Mouse (Mus musculus): ENCODE measurements around the gene Erc2. TPM values are rescaled to one million over a fixed set of nuclear protein-coding genes. Genes with fewer than 3 reads are reported as not detected.

Erc2 gene
- polyA plus RNA-seq, 1 experiment from 2014 or later, result 83.8 TPM

DNA sequence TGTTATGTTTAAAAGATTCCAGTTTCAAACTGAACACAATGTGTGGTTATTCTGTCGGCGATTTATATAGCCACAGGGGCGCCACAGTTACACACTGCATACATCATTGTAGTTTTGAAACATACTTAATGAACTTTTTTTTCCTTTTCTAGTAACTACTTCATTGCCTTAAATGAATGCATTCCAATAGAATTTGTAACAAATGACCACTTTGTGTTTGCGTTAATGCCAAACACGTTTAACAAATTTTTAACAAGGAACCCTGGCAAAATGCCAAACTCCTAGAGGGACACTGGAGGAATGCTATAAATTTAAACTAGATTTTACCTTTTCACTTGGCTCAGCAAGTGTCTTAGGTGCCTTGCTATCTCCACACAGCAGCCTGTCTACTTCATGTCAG lies 845.7 kb downstream of the Erc2 start:
- H3K27me3 ChIP-seq (ENCODE audit: control insufficient read depth, insufficient read depth, low read length), result no peaks in the 10 kb centered on the region
- no peak overlapping the region for H3K4me3 ChIP-seq (replicated peaks; ENCODE audit: low read length)
- no peaks in the 10 kb centered on the region for H3K9me3 ChIP-seq (ENCODE audit: control insufficient read depth, low read length)
- DNase-seq (ENCODE audit: low spot score) (no peak), ATAC-seq (ENCODE audit: low FRiP score) (no peak)
- H3K27ac ChIP-seq, result no peak overlapping the region
- no peaks in the 10 kb centered on the region for H3K36me3 ChIP-seq (replicated peaks; ENCODE audit: control insufficient read depth, insufficient read depth)
- H3K9ac ChIP-seq, result no peak overlapping the region
- no peak overlapping the region for H3K4me2 ChIP-seq (replicated peaks)
- no peaks in the 10 kb centered on the region; the same call in none of the 2 replicates for H3K4me1 ChIP-seq (replicated peaks; ENCODE audit: control insufficient read depth, insufficient read depth, low read length)
- 61% methylated on average over 5 of the region's 5 CpGs for WGBS

DNA sequence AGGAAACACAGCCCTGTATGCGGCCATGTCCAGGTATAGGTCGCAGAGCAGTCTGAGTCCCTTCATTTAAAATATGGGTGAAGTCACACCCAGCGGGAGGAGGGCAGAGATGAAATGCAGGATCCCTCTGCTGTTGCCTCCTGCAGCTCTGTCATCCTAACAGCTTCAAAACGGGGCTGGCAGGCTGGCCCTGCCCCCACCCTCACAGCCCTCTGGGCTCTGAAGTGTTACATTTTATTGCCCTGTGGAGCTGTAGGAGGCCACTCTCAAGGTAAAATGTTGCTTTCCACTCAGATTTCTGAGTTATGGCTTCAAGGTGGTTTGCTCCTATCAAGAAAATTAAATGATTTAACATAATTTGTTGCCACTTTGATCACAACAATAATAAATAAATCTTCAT lies 847.5 kb downstream of the Erc2 start:
- no peak overlapping the region for H3K4me3 ChIP-seq (replicated peaks; ENCODE audit: low read length)
- H3K9me3 ChIP-seq (ENCODE audit: control insufficient read depth, low read length), result no peaks in the 10 kb centered on the region
- H3K4me1 ChIP-seq (replicated peaks; ENCODE audit: control insufficient read depth, insufficient read depth, low read length), result peaks cover 1% of the 10 kb centered on the region
- H3K4me2 ChIP-seq (replicated peaks), result no peak overlapping the region
- H3K36me3 ChIP-seq (replicated peaks; ENCODE audit: control insufficient read depth, insufficient read depth), result no peaks in the 10 kb centered on the region
- H3K27me3 ChIP-seq (ENCODE audit: control insufficient read depth, insufficient read depth, low read length), result no peaks in the 10 kb centered on the region
- WGBS, result 24% methylated on average over 4 of the region's 4 CpGs
- no peak overlapping the region for H3K27ac ChIP-seq
- H3K9ac ChIP-seq, result no peak overlapping the region
- ATAC-seq (ENCODE audit: low FRiP score) (no peak), DNase-seq (ENCODE audit: low spot score) (no peak)

- Histone ChIP-seq H3K4me2 (replicated peaks) (no peak overlapping the region), H3K27ac (no peak overlapping the region), H3K27me3 (ENCODE audit: control insufficient read depth, insufficient read depth, low read length) (no peaks in the 10 kb centered on the region), H3K9ac (no peak overlapping the region), H3K36me3 (replicated peaks; ENCODE audit: control insufficient read depth, insufficient read depth) (no peaks in the 10 kb centered on the region), H3K9me3 (ENCODE audit: control insufficient read depth, low read length) (no peaks in the 10 kb centered on the region), H3K4me3 (replicated peaks; ENCODE audit: low read length) (no peak overlapping the region), H3K4me1 (replicated peaks; ENCODE audit: control insufficient read depth, insufficient read depth, low read length) (peaks cover 7% of the 10 kb centered on the region)
- ATAC-seq (ENCODE audit: low FRiP score), result no peak
- DNase-seq (ENCODE audit: low spot score), result no peak
- WGBS, result 62% methylated on average over 6 of the region's 6 CpGs
Measured at GRCm38 (mm10) chr14:28470212-28470611, 848.0 kb downstream of the Erc2 start.

DNA sequence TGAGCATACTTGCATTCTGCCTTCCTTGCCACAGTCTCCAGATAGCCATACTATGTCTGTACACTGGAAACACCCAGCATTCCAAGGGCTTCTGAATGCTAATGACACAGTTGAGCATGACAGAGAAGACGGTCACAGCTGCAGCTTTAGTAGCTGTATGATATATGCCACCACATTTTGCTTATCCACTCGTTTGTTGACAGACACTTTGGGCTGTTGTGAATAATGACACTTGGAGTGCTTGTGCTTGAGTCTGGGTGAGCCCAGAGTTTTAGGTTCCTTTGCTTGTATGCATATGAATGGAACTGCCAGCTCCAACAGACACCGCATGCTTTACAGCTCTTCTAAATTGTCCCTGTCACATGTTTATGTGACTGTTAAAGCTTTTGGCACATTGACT lies 852.8 kb downstream of the Erc2 start:
- Histone ChIP-seq H3K9ac (no peak overlapping the region), H3K36me3 (replicated peaks; ENCODE audit: control insufficient read depth, insufficient read depth) (no peaks in the 10 kb centered on the region), H3K4me1 (replicated peaks; ENCODE audit: control insufficient read depth, insufficient read depth, low read length) (peaks cover 15% of the 10 kb centered on the region; the same call in 1 of the 2 replicates), H3K4me2 (replicated peaks) (no peak overlapping the region), H3K27ac (0 out of 2 replicates have a peak overlapping the region, but pooled peaks have one; percentile 15), H3K27me3 (ENCODE audit: control insufficient read depth, insufficient read depth, low read length) (no peaks in the 10 kb centered on the region), H3K4me3 (replicated peaks; ENCODE audit: low read length) (no peak overlapping the region), H3K9me3 (ENCODE audit: control insufficient read depth, low read length) (no peaks in the 10 kb centered on the region)
- WGBS, result 16% methylated on average over 3 of the region's 3 CpGs
- ATAC-seq (ENCODE audit: low FRiP score) (peak; percentile 37; the same call in 1 of the 2 replicates), DNase-seq (ENCODE audit: low spot score) (peak; percentile 41)

DNA sequence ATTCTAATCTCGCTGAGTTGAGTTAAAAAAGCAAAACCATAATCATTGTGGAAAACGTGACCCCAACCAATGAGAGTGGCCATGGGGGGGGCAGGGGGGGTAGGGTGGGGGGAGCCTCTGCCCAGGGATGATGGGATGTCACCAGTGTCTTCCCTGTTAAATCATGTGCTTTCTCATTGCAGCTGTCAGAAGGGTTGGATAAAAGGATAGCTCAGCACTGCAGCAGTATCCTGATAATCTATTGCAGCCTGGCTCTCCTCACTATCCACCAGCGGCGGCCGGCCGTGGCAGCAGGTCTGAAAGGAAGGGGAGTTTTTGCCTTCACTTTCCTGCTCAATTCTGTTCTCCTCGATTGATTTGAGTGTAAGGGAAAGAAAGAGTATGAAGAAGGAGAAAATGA lies 853.2 kb downstream of the Erc2 start:
- H3K4me3 ChIP-seq (replicated peaks; ENCODE audit: low read length), result no peak overlapping the region
- H3K4me2 ChIP-seq (replicated peaks), result no peak overlapping the region; the same call in 1 of the 2 replicates
- ATAC-seq (ENCODE audit: low FRiP score), result no peak
- H3K27ac ChIP-seq, result peak overlapping the region; percentile 15; the same call in 1 of the 2 replicates
- H3K36me3 ChIP-seq (replicated peaks; ENCODE audit: control insufficient read depth, insufficient read depth), result no peaks in the 10 kb centered on the region
- no peak overlapping the region for H3K9ac ChIP-seq
- no peaks in the 10 kb centered on the region for H3K9me3 ChIP-seq (ENCODE audit: control insufficient read depth, low read length)
- DNase-seq (ENCODE audit: low spot score), result no peak
- no peaks in the 10 kb centered on the region for H3K27me3 ChIP-seq (ENCODE audit: control insufficient read depth, insufficient read depth, low read length)
- peaks cover 15% of the 10 kb centered on the region; the same call in 1 of the 2 replicates for H3K4me1 ChIP-seq (replicated peaks; ENCODE audit: control insufficient read depth, insufficient read depth, low read length)
- WGBS, result 34% methylated on average over 7 of the region's 7 CpGs

- no peak overlapping the region for H3K4me2 ChIP-seq (replicated peaks)
- H3K4me1 ChIP-seq (replicated peaks; ENCODE audit: control insufficient read depth, insufficient read depth, low read length), result peaks cover 15% of the 10 kb centered on the region; the same call in 1 of the 2 replicates
- no peak overlapping the region for H3K9ac ChIP-seq
- DNase-seq (ENCODE audit: low spot score) (no peak), ATAC-seq (ENCODE audit: low FRiP score) (no peak)
- no peak overlapping the region for H3K27ac ChIP-seq
- no peak overlapping the region for H3K4me3 ChIP-seq (replicated peaks; ENCODE audit: low read length)
- no peaks in the 10 kb centered on the region for H3K36me3 ChIP-seq (replicated peaks; ENCODE audit: control insufficient read depth, insufficient read depth)
- 44% methylated on average over 3 of the region's 3 CpGs for WGBS
- H3K27me3 ChIP-seq (ENCODE audit: control insufficient read depth, insufficient read depth, low read length), result no peaks in the 10 kb centered on the region
- H3K9me3 ChIP-seq (ENCODE audit: control insufficient read depth, low read length), result no peaks in the 10 kb centered on the region
Measured at GRCm38 (mm10) chr14:28476746-28477145, 854.5 kb downstream of the Erc2 start.

- H3K9ac ChIP-seq, result no peak overlapping the region
- no peaks in the 10 kb centered on the region for H3K36me3 ChIP-seq (replicated peaks; ENCODE audit: control insufficient read depth, insufficient read depth)
- no peaks in the 10 kb centered on the region for H3K9me3 ChIP-seq (ENCODE audit: control insufficient read depth, low read length)
- H3K27ac ChIP-seq, result no peak overlapping the region
- no peak overlapping the region for H3K4me3 ChIP-seq (replicated peaks; ENCODE audit: low read length)
- DNase-seq (ENCODE audit: low spot score) (no peak), ATAC-seq (ENCODE audit: low FRiP score) (no peak)
- H3K4me2 ChIP-seq (replicated peaks), result no peak overlapping the region
- no peaks in the 10 kb centered on the region for H3K27me3 ChIP-seq (ENCODE audit: control insufficient read depth, insufficient read depth, low read length)
- H3K4me1 ChIP-seq (replicated peaks; ENCODE audit: control insufficient read depth, insufficient read depth, low read length), result peaks cover 7% of the 10 kb centered on the region; the same call in 1 of the 2 replicates
- 93% methylated on average over 1 of the region's 1 CpGs for WGBS
Measured at GRCm38 (mm10) chr14:28480866-28481265, 858.6 kb downstream of the Erc2 start.

DNA sequence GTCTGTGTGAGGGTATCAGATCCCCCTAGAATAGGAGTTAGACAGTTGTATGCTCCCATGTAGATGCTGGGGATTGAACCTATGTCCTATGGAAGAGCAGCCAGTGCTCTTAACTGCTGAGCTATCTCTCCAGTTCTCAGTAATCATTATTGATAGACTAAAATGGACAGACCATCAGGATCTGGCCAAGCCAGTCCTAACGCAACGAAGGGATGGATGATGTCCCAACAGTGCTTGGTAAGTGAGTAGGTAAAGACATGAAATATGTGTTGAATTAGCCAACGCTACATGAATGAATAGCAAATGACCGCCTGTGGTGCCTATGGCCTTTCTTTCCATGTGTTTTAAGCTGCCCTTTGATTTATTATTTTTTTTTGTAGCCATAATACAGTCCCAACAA lies 871.6 kb downstream of the Erc2 start:
- 94% methylated on average over 4 of the region's 4 CpGs for WGBS

GRCm38 (mm10) chr14:28494273-28494672 lies 872.0 kb downstream of the Erc2 start:
- H3K27me3 ChIP-seq (ENCODE audit: control insufficient read depth, insufficient read depth, low read length), result no peaks in the 10 kb centered on the region
- DNase-seq (ENCODE audit: low spot score) (no peak), ATAC-seq (ENCODE audit: low FRiP score) (no peak)
- H3K9me3 ChIP-seq (ENCODE audit: control insufficient read depth, low read length), result no peaks in the 10 kb centered on the region
- H3K4me2 ChIP-seq (replicated peaks), result no peak overlapping the region
- no peak overlapping the region for H3K9ac ChIP-seq
- no peak overlapping the region for H3K4me3 ChIP-seq (replicated peaks; ENCODE audit: low read length)
- 95% methylated on average over 5 of the region's 5 CpGs for WGBS
- H3K27ac ChIP-seq, result no peak overlapping the region
- no peaks in the 10 kb centered on the region for H3K4me1 ChIP-seq (replicated peaks; ENCODE audit: control insufficient read depth, insufficient read depth, low read length)
- no peaks in the 10 kb centered on the region for H3K36me3 ChIP-seq (replicated peaks; ENCODE audit: control insufficient read depth, insufficient read depth)

More for the DNA sequence above, 871.6 kb downstream of the Erc2 start:
- no peak for DNase-seq (ENCODE audit: low spot score)
- Histone ChIP-seq H3K4me3 (replicated peaks; ENCODE audit: low read length) (no peak overlapping the region), H3K4me2 (replicated peaks) (no peak overlapping the region), H3K27ac (no peak overlapping the region), H3K4me1 (replicated peaks; ENCODE audit: control insufficient read depth, insufficient read depth, low read length) (no peaks in the 10 kb centered on the region), H3K36me3 (replicated peaks; ENCODE audit: control insufficient read depth, insufficient read depth) (no peaks in the 10 kb centered on the region), H3K9me3 (ENCODE audit: control insufficient read depth, low read length) (no peaks in the 10 kb centered on the region), H3K9ac (no peak overlapping the region), H3K27me3 (ENCODE audit: control insufficient read depth, insufficient read depth, low read length) (no peaks in the 10 kb centered on the region)
- no peak for ATAC-seq (ENCODE audit: low FRiP score)
